Mouse (Mus musculus): ENCODE measurements around the gene Tspoap1. TPM values are rescaled to one million over a fixed set of nuclear protein-coding genes. Genes with fewer than 3 reads are reported as not detected.

Gene Tspoap1
- 73.7 and 77.6 TPM in 2 replicates for polyA plus RNA-seq (2012)

GRCm38 (mm10) chr11:87760301-87761081 lies at the start of gene Tspoap1:
Gene Tspoap1, plus strand, starts transcription at chr11:87760541.

GRCm38 (mm10) chr11:87737175-87737740 lies 23.1 kb upstream of the Tspoap1 start, which contains the start of gene Supt4a:
Gene Supt4a, plus strand, starts transcription at chr11:87737552.

GRCm38 (mm10) chr11:87793460-87793859 lies 33.1 kb downstream of the Tspoap1 start, which contains the start of gene Mpo:
Gene Mpo, plus strand, starts transcription at chr11:87793581.

GRCm38 (mm10) chr11:87828239-87828900 lies 68.0 kb downstream of the Tspoap1 start, which contains the start of gene Lpo:
Gene Lpo, minus strand, starts transcription at chr11:87828289.

Other genes with a start within 250 kb of the Tspoap1 start
- not detected in 2 replicates for gene Gm11492, start 193.9 kb upstream of the Tspoap1 start, polyA plus RNA-seq (2012)
- 3.1 and 3.9 TPM in 2 replicates for gene Sept4, start 191.6 kb upstream of the Tspoap1 start, polyA plus RNA-seq (2012)
- gene Mtmr4, start 168.4 kb upstream of the Tspoap1 start, polyA plus RNA-seq (2012): 13.7 and 14.9 TPM in 2 replicates
- 0.01 TPM in 1 of 2 replicates, not detected in the other for gene Hsf5, start 143.4 kb upstream of the Tspoap1 start, polyA plus RNA-seq (2012)
- 1.6 and 3.4 TPM in 2 replicates for gene Rnf43, start 97.8 kb upstream of the Tspoap1 start, polyA plus RNA-seq (2012)
- gene Supt4a, start 23.0 kb upstream of the Tspoap1 start, polyA plus RNA-seq (2012): 9.4 and 14.6 TPM in 2 replicates
- 6,503 and 9,975 TPM in 2 replicates for gene Mpo, start 33.0 kb downstream of the Tspoap1 start, polyA plus RNA-seq (2012)
- not detected in 2 replicates for gene Lpo, start 67.7 kb downstream of the Tspoap1 start, polyA plus RNA-seq (2012)
- 7.8 and 10.5 TPM in 2 replicates for gene Mks1, start 92.7 kb downstream of the Tspoap1 start, polyA plus RNA-seq (2012)
- gene Epx, start 115.0 kb downstream of the Tspoap1 start, polyA plus RNA-seq (2012): 26.0 and 28.7 TPM in 2 replicates
- 0.09 TPM in 1 of 2 replicates, not detected in the other for gene Olfr462, start 131.7 kb downstream of the Tspoap1 start, polyA plus RNA-seq (2012)
- 0.09 TPM in 1 of 2 replicates, not detected in the other for gene Olfr463, start 136.8 kb downstream of the Tspoap1 start, polyA plus RNA-seq (2012)
- not detected in 2 replicates for gene Olfr464, start 160.4 kb downstream of the Tspoap1 start, polyA plus RNA-seq (2012)
- 44.7 and 68.1 TPM in 2 replicates for gene Dynll2, start 227.0 kb downstream of the Tspoap1 start, polyA plus RNA-seq (2012)